Mouse (Mus musculus) natural killer cell, adult 2 months (primary cell): ENCODE data around the gene Kctd3.
"Not testable (repeated sequence)": the region's sequence is repeated elsewhere in the genome, so short reads cannot be mapped to it uniquely, and the experiment has no call there.

Source experiments
- DNase-seq, 2 experiments: peaks; one replicate each; pipeline ENCODE4 v3.0.0; 2022; ENCODE audit warnings: low spot score in 2 of 2

Kctd3 gene

GRCm38 (mm10) chr1:189007239-189007979 is at the start of gene Kctd3:
Gene Kctd3, minus strand, starts transcription at chr1:189007841.
- peak; percentile 85 to 94 for DNase-seq

- no peak for DNase-seq
Observed at GRCm38 (mm10) chr1:189057425-189057824, 49.8 kb upstream of the Kctd3 start.

- DNase-seq: no peak
Observed at GRCm38 (mm10) chr1:189055933-189056332, 48.3 kb upstream of the Kctd3 start.

GRCm38 (mm10) chr1:189054941-189055551 is 47.4 kb upstream of the Kctd3 start:
- no peak for DNase-seq

- peak in 1 of 2 experiments; percentile 70 for DNase-seq
Observed at GRCm38 (mm10) chr1:189054191-189054590, 46.5 kb upstream of the Kctd3 start.

GRCm38 (mm10) chr1:189052189-189052588 is 44.5 kb upstream of the Kctd3 start:
- DNase-seq: no peak

- DNase-seq: no peak
Observed at GRCm38 (mm10) chr1:189050122-189050521, 42.5 kb upstream of the Kctd3 start.

GRCm38 (mm10) chr1:189048331-189048730 is 40.7 kb upstream of the Kctd3 start:
- DNase-seq: no peak

- DNase-seq: no peak
Observed at GRCm38 (mm10) chr1:189047918-189048317, 40.3 kb upstream of the Kctd3 start.

GRCm38 (mm10) chr1:189046831-189047230 is 39.2 kb upstream of the Kctd3 start:
- no peak for DNase-seq

- DNase-seq: no peak
Observed at GRCm38 (mm10) chr1:189046301-189046700, 38.7 kb upstream of the Kctd3 start.

GRCm38 (mm10) chr1:189041261-189041660 is 33.6 kb upstream of the Kctd3 start:
- DNase-seq: peak in 1 of 2 experiments; percentile 9

- no peak for DNase-seq
Observed at GRCm38 (mm10) chr1:189039348-189039747, 31.7 kb upstream of the Kctd3 start.

GRCm38 (mm10) chr1:189032817-189033216 is 25.2 kb upstream of the Kctd3 start:
- DNase-seq: not testable (repeated sequence)

- no peak for DNase-seq
Observed at GRCm38 (mm10) chr1:189030975-189031374, 23.3 kb upstream of the Kctd3 start.

- DNase-seq: no peak
Observed at GRCm38 (mm10) chr1:189028267-189028666, 20.6 kb upstream of the Kctd3 start.

GRCm38 (mm10) chr1:189026885-189027284 is 19.2 kb upstream of the Kctd3 start:
- no peak for DNase-seq

GRCm38 (mm10) chr1:189023701-189024080 is 16.1 kb upstream of the Kctd3 start:
- no peak for DNase-seq

GRCm38 (mm10) chr1:189022925-189023700 is 15.5 kb upstream of the Kctd3 start:
- no peak for DNase-seq

GRCm38 (mm10) chr1:189015372-189015771 is 7.7 kb upstream of the Kctd3 start:
- DNase-seq: no peak

- no peak for DNase-seq
Observed at GRCm38 (mm10) chr1:189013587-189013921, 5.9 kb upstream of the Kctd3 start.

GRCm38 (mm10) chr1:189012846-189013586 is 5.4 kb upstream of the Kctd3 start:
- DNase-seq: no peak
